Mouse (Mus musculus): ENCODE measurements around the gene Gm17175. TPM values are rescaled to one million over a fixed set of nuclear protein-coding genes. Genes with fewer than 3 reads are reported as not detected.
"Not testable (repeated sequence)": the region's sequence is repeated elsewhere in the genome, so short reads cannot be mapped to it uniquely, and the experiment has no call there.

The Gm17175 gene
- not detected in 2 replicates for polyA plus RNA-seq (2016; fragmentation: Nextera tagmentation; extraction: Ambion mirVana)

DNA sequence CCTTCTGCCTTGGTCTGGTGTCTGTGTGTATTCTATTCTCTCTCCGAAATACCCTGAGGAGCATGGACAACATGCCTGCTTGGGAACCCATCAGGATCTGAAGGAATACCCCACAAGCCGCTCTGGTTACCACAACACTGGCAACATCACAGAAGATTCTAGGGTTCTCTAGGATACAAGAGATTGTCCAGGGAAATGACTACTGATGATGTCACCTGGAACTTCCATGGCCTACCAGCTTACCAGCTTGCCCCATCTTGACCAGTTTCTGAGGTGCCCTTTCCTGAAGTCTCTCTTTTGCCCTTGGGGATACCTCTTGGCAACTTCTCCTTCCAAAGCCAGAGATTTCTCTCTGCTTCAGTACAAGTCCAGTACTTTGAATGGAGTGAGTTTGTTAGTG is at the start of gene Gm17175:
Gene Gm17175, minus strand, starts transcription at position 101 of the 400 bp plus-strand sequence.
- not testable (repeated sequence) for H3K4me3 ChIP-seq; H3K9ac ChIP-seq; H3K36me3 ChIP-seq; H3K27me3 ChIP-seq (replicated peaks); ATAC-seq; H3K4me2 ChIP-seq; H3K9me3 ChIP-seq (replicated peaks); H3K27ac ChIP-seq; H3K4me1 ChIP-seq
- 66% methylated on average over 2 of the region's 2 CpGs for whole genome bisulfite sequencing (ENCODE audit: insufficient replicate concordance)

- Histone ChIP-seq H3K27ac (no peak within 1 kb of the TSS), H3K36me3 (no peaks in the 10 kb centered on the region), H3K4me3 (no peak within 1 kb of the TSS), H3K4me1 (no peaks in the 10 kb centered on the region), H3K9ac (no peak within 1 kb of the TSS), H3K4me2 (no peak within 1 kb of the TSS), H3K27me3 (replicated peaks) (no peaks in the 10 kb centered on the region), H3K9me3 (replicated peaks) (no peaks in the 10 kb centered on the region)
- ATAC-seq = no peak
- WGBS (ENCODE audit: insufficient replicate concordance) = 63% methylated on average over 1 of the region's 1 CpGs
Measured at GRCm38 (mm10) chr14:51611210-51611609, 37.3 kb upstream of the Gm17175 start, which contains the start of gene Gm17078. Gm17078 (minus strand) TSS chr14:51611310.

GRCm38 (mm10) chr14:51592039-51592438 is 18.2 kb upstream of the Gm17175 start, which contains the start of gene Gm17174:
Gm17174 (minus strand) TSS chr14:51592139.
- H3K9ac ChIP-seq; H3K27ac ChIP-seq; H3K27me3 ChIP-seq (replicated peaks); H3K36me3 ChIP-seq; ATAC-seq; H3K4me2 ChIP-seq; H3K4me3 ChIP-seq; H3K9me3 ChIP-seq (replicated peaks); H3K4me1 ChIP-seq: not testable (repeated sequence)
- 83% methylated on average over 4 of the region's 4 CpGs for WGBS (ENCODE audit: insufficient replicate concordance)

DNA sequence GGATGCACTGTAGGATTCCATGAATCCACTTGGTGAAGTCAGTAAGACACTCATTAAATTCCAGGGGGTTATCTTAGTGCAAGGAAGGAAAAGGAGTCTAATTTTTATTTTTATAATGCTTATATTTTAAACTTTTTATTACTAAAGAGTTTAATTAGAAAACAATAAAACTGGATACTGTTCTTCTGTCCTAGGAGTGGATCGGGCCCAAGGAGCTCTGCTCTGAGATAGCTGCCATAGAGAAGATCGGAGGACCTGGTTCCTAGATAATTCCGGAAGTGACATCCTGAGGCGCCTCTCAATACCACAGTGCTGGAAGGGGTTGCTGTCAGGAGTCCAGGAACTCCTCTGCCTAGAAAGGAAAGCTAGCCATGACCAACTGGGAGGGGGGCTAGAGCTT is 21.4 kb downstream of the Gm17175 start, which contains the start of gene Gm5622:
Gene Gm5622, plus strand, starts transcription at position 301 of the 400 bp plus-strand sequence.
- no peak for ATAC-seq
- Histone ChIP-seq H3K9me3 (replicated peaks) (no peaks in the 10 kb centered on the region), H3K4me3 (no peak within 1 kb of the TSS), H3K4me2 (no peak within 1 kb of the TSS), H3K4me1 (no peaks in the 10 kb centered on the region), H3K9ac (no peak within 1 kb of the TSS), H3K36me3 (no peaks in the 10 kb centered on the region), H3K27ac (no peak within 1 kb of the TSS), H3K27me3 (replicated peaks) (no peaks in the 10 kb centered on the region)
- 59% methylated on average over 4 of the region's 4 CpGs for WGBS (ENCODE audit: insufficient replicate concordance)

Other genes with a start within 250 kb of the Gm17175 start
- gene Gm7247, start 212.3 kb downstream of the Gm17175 start, polyA plus RNA-seq (2016; fragmentation: Nextera tagmentation; extraction: Ambion mirVana) = not detected in 2 replicates
- gene Vmn2r88, start 163.2 kb downstream of the Gm17175 start, polyA plus RNA-seq (2016; fragmentation: Nextera tagmentation; extraction: Ambion mirVana) = not detected in 2 replicates
- gene Vmn2r89, start 122.2 kb downstream of the Gm17175 start, polyA plus RNA-seq (2016; fragmentation: Nextera tagmentation; extraction: Ambion mirVana) = not detected in 2 replicates
- gene Gm5622, start 21.3 kb downstream of the Gm17175 start, polyA plus RNA-seq (2016; fragmentation: Nextera tagmentation; extraction: Ambion mirVana) = 0.13 TPM in 1 of 2 replicates, not detected in the other
- gene Gm17174, start 18.1 kb upstream of the Gm17175 start, polyA plus RNA-seq (2016; fragmentation: Nextera tagmentation; extraction: Ambion mirVana) = not detected in 2 replicates
- not detected in 2 replicates for gene Gm17078, start 37.2 kb upstream of the Gm17175 start, polyA plus RNA-seq (2016; fragmentation: Nextera tagmentation; extraction: Ambion mirVana)
- not detected in 2 replicates for gene Gm4181, start 61.6 kb upstream of the Gm17175 start, polyA plus RNA-seq (2016; fragmentation: Nextera tagmentation; extraction: Ambion mirVana)
- gene Gm17079, start 121.4 kb upstream of the Gm17175 start, polyA plus RNA-seq (2016; fragmentation: Nextera tagmentation; extraction: Ambion mirVana) = not detected in 2 replicates
- not detected in 2 replicates for gene Gm5800, start 143.1 kb upstream of the Gm17175 start, polyA plus RNA-seq (2016; fragmentation: Nextera tagmentation; extraction: Ambion mirVana)
- gene Ang4, start 199.5 kb upstream of the Gm17175 start, polyA plus RNA-seq (2016; fragmentation: Nextera tagmentation; extraction: Ambion mirVana) = not detected in 2 replicates
- gene AY358078, start 226.0 kb upstream of the Gm17175 start, polyA plus RNA-seq (2016; fragmentation: Nextera tagmentation; extraction: Ambion mirVana) = not detected in 2 replicates